Mouse (Mus musculus): ENCODE results near the gene Ngef.

GRCm38 (mm10) chr1:87505524-87505923 lies 68.1 kb downstream of the Ngef start:
- no peak for TF ChIP-seq CTCF (conservative IDR thresholded peaks at IDR 0.05; ENCODE audit: low read length)
- no peak for TF ChIP-seq POU5F1 (IDR thresholded peaks at IDR 0.05; ENCODE audit: borderline replicate concordance, low read length)
- no peak for TF ChIP-seq NANOG (IDR thresholded peaks at IDR 0.05; ENCODE audit: borderline replicate concordance, low read length)

All from E14TG2a.4 (cell line).